Comparison of ENCODE assay signal across 12 mouse cellular contexts in the genomic region with DNA sequence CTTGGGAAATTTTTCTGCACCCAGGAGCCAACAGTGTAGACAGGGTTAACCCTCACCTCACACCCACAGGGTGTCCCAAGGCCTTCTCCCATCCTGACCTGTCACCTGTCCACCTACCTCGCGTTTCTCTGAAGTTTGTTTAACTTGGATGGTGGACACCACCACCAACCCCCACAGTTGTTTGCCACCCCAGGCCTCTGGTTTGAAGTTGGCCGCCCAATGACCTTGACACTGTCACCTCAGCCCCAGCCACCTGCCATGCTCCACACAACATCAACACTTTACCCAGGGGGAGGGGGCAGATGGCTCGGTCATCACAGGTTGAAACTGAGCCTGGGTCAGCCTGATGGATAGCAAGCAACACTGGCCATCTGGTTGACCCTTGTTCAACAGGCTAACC.
"Had no signal": no experiment of that assay in that cellular context is flagged by ENCODE, and none has a peak within 500 bp of the region (broad histone marks: within the 10 kb centered on the region; RNA-seq: fewer than 3 reads in every experiment).

No protein-coding gene starts in this region.

- H3K36me3 ChIP-seq: intestine, embryonic 15.5 days; kidney, embryonic 15.5 days; limb, embryonic 10.5 days; midbrain, embryonic 12.5 days had no signal

- H3K9ac ChIP-seq: intestine, embryonic 15.5 days; kidney, embryonic 15.5 days; lung, embryonic 14.5 days; midbrain, embryonic 12.5 days had no signal

- H3K4me2 ChIP-seq: intestine, embryonic 15.5 days; kidney, embryonic 15.5 days; lung, embryonic 14.5 days; midbrain, embryonic 12.5 days had no signal

- DNase-seq: kidney, adult 18-20 months; kidney, postnatal 14 days; lung, embryonic 14.5 days; lung, postnatal 10 days; lung, postnatal 4 days; right cerebral cortex, postnatal 14 days; thymus, postnatal 4 days had no signal

- H3K27ac ChIP-seq: intestine, embryonic 15.5 days; kidney, embryonic 15.5 days; left cerebral cortex, adult 2 months; limb, embryonic 10.5 days; midbrain, embryonic 12.5 days had no signal

- H3K9me3 ChIP-seq: intestine, embryonic 15.5 days; kidney, embryonic 15.5 days; limb, embryonic 10.5 days; midbrain, embryonic 12.5 days had no signal

- H3K4me3 ChIP-seq: intestine, embryonic 15.5 days; kidney, embryonic 15.5 days; left cerebral cortex, adult 2 months; limb, embryonic 10.5 days; midbrain, embryonic 12.5 days had no signal

- H3K4me1 ChIP-seq: intestine, embryonic 15.5 days; kidney, embryonic 15.5 days; limb, embryonic 10.5 days; midbrain, embryonic 12.5 days had no signal

- H3K27me3 ChIP-seq: intestine, embryonic 15.5 days; kidney, embryonic 15.5 days; midbrain, embryonic 12.5 days had no signal

- ATAC-seq: intestine, embryonic 15.5 days had no signal
